Mouse (Mus musculus): ENCODE measurements around the gene Tut1.

The Tut1 gene

GRCm38 (mm10) chr19:8953135-8954039 lies at the start of gene Tut1:
TSS of gene Tut1 (plus strand) at chr19:8953847.
- in situ Hi-C loops (cut with MboI; ENCODE audit: low pct_unique_long_range_greater_than_20kb in 1 of 2, low sequenced_read_pairs in 2 of 2, unreplicated experiment in 1 of 2): loop anchor here in 1 of 2 experiments (5.0 kb wide), 1 partner anchor 46 kb away; no protein-coding TSS in a partner anchor

- in situ Hi-C loops (cut with MboI; ENCODE audit: low pct_unique_long_range_greater_than_20kb in 1 of 2, low sequenced_read_pairs in 2 of 2, unreplicated experiment in 1 of 2): loop anchor here in 1 of 2 experiments (5.0 kb wide), 1 partner anchor 44 kb away; the partner anchor contains the start of gene Tut1
Observed at GRCm38 (mm10) chr19:8908531-8908930, 45.1 kb upstream of the Tut1 start.

DNA sequence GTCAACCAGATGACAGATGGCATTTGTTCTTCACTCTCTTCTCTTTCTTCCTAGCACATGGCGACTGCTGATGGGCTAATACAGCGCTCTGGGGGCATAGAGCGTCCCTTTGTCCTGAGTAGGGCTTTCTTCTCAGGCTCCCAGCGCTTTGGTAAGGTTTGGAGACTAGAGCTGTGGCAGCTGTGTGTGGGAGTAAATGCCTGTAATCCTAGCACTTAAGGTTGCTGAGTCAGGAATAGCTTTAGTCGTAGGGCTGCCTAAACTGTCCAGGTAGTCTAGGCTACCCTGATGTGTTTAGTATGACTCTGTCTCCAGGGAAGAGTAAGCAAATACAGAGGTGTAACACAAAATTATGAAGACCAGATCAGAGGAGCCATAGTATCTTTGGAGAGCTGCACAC lies 41.8 kb upstream of the Tut1 start:
- in situ Hi-C loops (cut with MboI; ENCODE audit: low pct_unique_long_range_greater_than_20kb in 1 of 2, low sequenced_read_pairs in 2 of 2, unreplicated experiment in 1 of 2): no loop called here

DNA sequence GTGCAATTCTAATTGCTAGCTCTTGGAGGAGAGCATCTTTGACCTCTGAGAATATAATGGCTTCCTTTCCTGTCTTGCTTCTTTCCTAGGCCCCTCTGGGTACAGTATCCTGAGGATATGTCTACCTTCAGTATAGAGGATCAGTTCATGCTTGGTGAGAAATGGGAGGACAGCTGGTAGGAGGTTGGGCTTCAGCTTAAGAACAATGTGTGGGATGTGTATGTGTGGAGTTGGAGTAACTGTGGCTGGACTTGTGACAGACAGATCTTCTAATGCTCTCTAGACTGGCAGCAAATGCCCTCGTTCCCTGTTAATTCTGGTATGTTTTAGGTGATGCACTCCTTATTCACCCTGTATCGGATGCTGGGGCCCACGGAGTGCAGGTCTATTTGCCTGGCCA lies 39.4 kb upstream of the Tut1 start:
- in situ Hi-C loops (cut with MboI; ENCODE audit: low pct_unique_long_range_greater_than_20kb in 1 of 2, low sequenced_read_pairs in 2 of 2, unreplicated experiment in 1 of 2): no loop called here

DNA sequence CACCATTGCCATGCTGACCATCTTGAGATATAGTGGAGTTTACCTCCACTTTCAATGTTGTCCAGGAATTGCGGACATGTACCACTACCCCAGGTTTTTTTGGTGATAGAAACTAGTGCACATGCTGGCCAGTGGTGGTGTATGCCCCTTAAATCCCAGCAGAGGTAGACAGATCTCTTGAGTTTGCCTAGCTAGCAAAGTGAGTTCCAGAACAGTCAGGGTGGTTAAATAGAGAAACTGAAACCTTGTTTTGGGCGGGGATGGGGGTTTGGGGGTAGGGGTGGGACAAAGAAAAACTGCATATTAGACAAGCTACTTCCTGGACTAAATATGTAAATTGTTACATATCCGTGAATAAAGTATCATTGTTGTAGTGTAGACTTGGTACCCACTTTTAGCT lies 34.6 kb upstream of the Tut1 start:
- in situ Hi-C loops (cut with MboI; ENCODE audit: low pct_unique_long_range_greater_than_20kb in 1 of 2, low sequenced_read_pairs in 2 of 2, unreplicated experiment in 1 of 2): no loop called here

DNA sequence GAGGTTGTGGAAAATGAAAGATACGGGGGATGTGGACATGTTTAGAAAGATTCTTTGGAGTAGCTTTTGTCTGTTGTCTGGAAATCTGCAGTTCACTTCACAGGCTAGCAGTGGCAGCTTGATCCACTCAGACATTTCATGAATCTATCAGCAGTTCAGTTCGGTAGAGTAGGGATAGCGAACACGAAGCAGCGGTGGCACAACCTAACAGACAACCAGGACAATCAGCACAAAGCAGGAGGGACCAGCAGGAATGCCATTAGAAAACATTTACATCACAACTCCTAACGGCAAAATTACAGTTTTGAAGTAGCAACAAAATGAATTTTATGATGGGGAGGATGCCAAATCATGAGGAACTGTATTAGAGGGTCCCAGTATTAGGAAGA lies 34.0 kb upstream of the Tut1 start:
- in situ Hi-C loops (cut with MboI; ENCODE audit: low pct_unique_long_range_greater_than_20kb in 1 of 2, low sequenced_read_pairs in 2 of 2, unreplicated experiment in 1 of 2): no loop called here

DNA sequence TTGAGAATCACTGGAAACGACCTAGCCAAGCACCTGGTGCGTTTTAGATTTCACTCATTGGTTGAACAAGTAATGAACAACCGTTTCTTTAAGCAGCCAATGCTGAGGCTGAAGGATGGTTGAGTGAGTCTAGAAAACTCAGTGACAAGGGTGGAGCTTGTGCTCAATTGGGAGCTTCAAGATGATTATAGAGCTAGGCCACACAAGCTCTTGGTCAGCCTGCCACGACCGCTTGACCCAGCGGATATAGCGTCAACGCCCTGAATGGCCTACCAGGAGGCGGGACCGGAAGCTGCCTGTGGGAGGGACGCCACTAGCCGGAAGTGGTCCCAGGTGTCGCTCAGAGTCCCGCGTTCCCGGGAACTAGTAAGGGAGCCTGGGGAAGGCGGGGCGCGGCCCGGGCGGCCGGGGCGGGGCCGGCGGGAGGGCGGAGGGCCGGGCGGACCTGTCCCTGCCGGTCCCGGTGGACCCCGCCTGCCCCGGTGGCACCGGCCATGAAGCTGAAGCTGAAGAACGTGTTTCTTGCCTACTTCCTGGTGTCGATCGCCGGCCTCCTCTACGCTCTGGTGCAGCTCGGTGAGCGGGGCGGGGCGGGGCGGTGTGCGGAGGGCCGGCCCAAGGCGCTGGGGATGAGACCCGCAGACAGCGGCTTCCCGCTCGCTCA lies 33.4 kb upstream of the Tut1 start, which contains the start of gene B3gat3:
TSS of gene B3gat3 (plus strand) at position 302 of the 664 bp plus-strand sequence.
- in situ Hi-C loops (cut with MboI; ENCODE audit: low pct_unique_long_range_greater_than_20kb in 1 of 2, low sequenced_read_pairs in 2 of 2, unreplicated experiment in 1 of 2): no loop called here

DNA sequence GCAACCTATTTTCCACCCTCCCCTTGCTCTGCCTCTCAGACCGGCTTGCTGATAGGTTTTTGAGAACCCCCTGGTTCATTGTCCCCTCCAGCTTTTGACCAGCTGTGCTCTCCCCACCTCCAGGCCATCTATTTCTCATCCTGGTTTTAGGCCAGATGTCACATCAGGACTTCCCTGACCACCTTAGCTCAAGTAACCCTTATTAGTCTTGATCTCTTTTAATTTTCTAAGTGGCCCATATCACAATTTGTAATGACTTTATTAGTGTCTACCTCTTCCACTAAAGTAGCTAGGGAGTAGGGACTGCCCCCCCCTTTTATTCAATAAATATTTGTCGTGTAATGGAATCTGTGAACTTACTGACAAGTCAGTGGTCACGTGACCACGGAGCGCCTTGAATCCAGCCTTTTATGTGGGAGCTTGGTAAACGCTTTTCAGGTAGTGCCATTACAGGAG lies 32.8 kb upstream of the Tut1 start:
- in situ Hi-C loops (cut with MboI; ENCODE audit: low pct_unique_long_range_greater_than_20kb in 1 of 2, low sequenced_read_pairs in 2 of 2, unreplicated experiment in 1 of 2): no loop called here

DNA sequence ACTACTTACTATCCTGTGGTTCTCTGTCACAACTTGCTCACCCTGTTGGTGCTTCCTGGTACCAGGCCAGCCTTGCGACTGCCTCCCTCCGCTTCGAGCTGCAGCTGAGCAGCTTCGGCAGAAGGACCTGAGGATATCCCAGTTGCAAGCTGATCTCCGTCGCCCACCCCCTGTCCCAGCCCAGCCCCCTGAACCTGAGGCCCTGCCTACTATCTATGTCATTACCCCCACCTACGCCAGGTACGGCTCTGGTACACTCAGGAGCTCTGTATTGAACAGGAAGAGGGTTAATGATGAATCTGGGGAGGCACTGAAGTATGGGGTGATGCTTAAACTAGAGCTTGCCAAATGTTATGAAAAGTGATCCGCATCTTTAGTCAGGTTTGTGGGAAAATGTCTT lies 31.9 kb upstream of the Tut1 start:
- in situ Hi-C loops (cut with MboI; ENCODE audit: low pct_unique_long_range_greater_than_20kb in 1 of 2, low sequenced_read_pairs in 2 of 2, unreplicated experiment in 1 of 2): no loop called here

- in situ Hi-C loops (cut with MboI; ENCODE audit: low pct_unique_long_range_greater_than_20kb in 1 of 2, low sequenced_read_pairs in 2 of 2, unreplicated experiment in 1 of 2): loop anchor here in 1 of 2 experiments (25.0 kb wide), 1 partner anchor 1686 kb away; the partner anchor contains the start of genes Ddb1 and Tkfc
Observed at GRCm38 (mm10) chr19:8926766-8927165, 26.9 kb upstream of the Tut1 start.

- in situ Hi-C loops (cut with MboI; ENCODE audit: low pct_unique_long_range_greater_than_20kb in 1 of 2, low sequenced_read_pairs in 2 of 2, unreplicated experiment in 1 of 2): loop anchor here in 1 of 2 experiments (25.0 kb wide), 1 partner anchor 1684 kb away; the partner anchor contains the start of genes Ddb1 and Tkfc
Observed at GRCm38 (mm10) chr19:8927891-8928525, 25.6 kb upstream of the Tut1 start.

GRCm38 (mm10) chr19:8928689-8929223 lies 24.9 kb upstream of the Tut1 start:
- in situ Hi-C loops (cut with MboI; ENCODE audit: low pct_unique_long_range_greater_than_20kb in 1 of 2, low sequenced_read_pairs in 2 of 2, unreplicated experiment in 1 of 2): loop anchor here in 1 of 2 experiments (25.0 kb wide), 1 partner anchor 1684 kb away; the partner anchor contains the start of genes Ddb1 and Tkfc

DNA sequence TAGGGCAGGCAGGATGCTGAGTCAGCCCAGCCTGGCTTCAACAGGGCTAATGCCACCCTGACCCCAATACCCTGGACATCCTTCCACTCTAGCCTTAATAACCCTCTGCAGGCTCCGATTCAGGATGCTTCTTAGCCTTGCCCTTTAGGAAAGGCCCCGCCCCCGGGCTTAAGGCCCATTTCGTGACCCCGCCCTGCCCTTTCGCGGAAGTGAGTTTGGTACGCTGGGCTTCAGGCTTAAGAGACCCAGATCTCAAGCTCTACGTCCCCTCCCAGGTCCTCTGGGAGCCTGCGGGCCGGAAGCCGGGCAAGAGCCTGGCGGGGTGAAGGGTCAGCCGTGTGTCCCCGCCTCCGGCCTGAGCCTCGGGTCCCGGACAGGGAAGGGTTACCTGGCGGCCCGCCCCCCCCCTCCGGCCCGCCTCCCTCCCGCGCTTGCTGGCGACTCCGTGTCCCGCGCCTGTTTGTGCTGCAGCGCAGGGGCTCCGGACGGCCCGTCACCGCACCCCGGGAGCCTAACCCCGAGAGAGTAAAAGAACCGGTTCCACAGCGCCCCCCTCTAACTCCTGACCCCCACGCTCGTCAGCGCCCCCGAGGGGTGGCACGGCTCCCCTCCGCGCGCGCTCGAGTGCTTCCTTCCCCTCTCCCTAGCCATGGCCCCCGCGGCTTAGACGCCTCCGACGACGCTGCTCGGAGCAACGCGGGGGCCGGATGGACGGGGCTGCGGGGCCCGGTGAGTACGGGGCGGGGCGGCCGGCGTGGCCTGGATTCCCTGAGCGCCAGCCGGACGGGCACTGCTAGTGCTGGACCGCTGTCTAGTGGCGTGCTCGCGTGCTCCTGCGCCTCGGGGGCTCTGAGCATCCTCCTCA lies 24.2 kb upstream of the Tut1 start, which contains the start of the genes Rom1 and Eml3:
TSS of gene Rom1 (minus strand) at position 133 of the 865 bp plus-strand sequence.
TSS of gene Eml3 (plus strand) at position 329 of the 865 bp plus-strand sequence.
- in situ Hi-C loops (cut with MboI; ENCODE audit: low pct_unique_long_range_greater_than_20kb in 1 of 2, low sequenced_read_pairs in 2 of 2, unreplicated experiment in 1 of 2): loop anchor here in 1 of 2 experiments (25.0 kb wide), 1 partner anchor 1683 kb away; the partner anchor contains the start of genes Ddb1 and Tkfc

GRCm38 (mm10) chr19:8930117-8930516 lies 23.5 kb upstream of the Tut1 start:
- in situ Hi-C loops (cut with MboI; ENCODE audit: low pct_unique_long_range_greater_than_20kb in 1 of 2, low sequenced_read_pairs in 2 of 2, unreplicated experiment in 1 of 2): loop anchor here in 1 of 2 experiments (25.0 kb wide), 1 partner anchor 1682 kb away; the partner anchor contains the start of genes Ddb1 and Tkfc

DNA sequence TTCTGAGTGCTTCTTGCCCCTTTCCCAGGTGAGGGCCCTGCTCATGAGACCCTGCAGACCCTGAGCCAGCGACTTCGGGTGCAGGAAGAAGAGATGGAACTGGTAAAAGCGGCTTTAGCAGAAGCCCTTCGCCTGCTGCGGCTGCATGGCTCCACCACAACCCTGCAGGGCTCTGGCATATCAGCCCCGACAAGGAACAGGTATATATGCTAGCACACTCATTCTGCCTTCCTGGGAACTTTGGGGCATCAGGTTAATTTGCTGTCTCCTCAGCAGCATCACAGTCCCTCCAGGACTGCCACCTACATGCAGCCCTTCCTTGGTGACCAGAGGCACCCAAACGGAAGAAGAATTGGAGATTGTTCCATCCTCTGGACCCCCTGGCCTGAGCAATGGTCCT lies 22.9 kb upstream of the Tut1 start:
- in situ Hi-C loops (cut with MboI; ENCODE audit: low pct_unique_long_range_greater_than_20kb in 1 of 2, low sequenced_read_pairs in 2 of 2, unreplicated experiment in 1 of 2): loop anchor here in 1 of 2 experiments (25.0 kb wide), 1 partner anchor 1682 kb away; the partner anchor contains the start of genes Ddb1 and Tkfc

DNA sequence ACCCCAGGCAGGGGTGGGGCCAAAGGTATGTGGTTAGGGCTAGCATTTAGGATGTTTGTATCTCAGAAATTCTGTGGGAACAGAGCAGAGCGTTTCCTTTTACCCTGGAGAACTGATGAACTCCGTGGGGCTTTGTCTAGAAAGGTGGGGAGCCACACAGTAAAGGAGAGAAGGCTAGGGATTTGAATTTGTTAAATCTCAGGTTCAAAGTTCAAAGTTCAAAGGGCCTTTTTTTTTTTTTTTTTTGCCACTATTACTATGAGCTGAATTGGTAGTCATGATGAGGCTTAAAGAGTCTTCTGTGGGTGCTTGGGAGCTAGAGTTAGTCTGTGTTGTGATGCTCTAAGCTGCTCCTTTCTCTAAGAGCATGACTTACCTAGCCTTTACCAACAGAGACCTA lies 16.9 kb upstream of the Tut1 start:
- in situ Hi-C loops (cut with MboI; ENCODE audit: low pct_unique_long_range_greater_than_20kb in 1 of 2, low sequenced_read_pairs in 2 of 2, unreplicated experiment in 1 of 2): loop anchor here in 1 of 2 experiments (25.0 kb wide), 1 partner anchor 1676 kb away; the partner anchor contains the start of genes Ddb1 and Tkfc

All from mouse embryonic stem cell (cell line).